Mouse (Mus musculus) CH12.LX (cell line): ENCODE data around the gene Adamts15. TPM values are rescaled to one million over a fixed set of nuclear protein-coding genes. Genes with fewer than 3 reads are reported as not detected.

Experiments used
- DNase-seq: peaks from one replicate; pipeline ENCODE4 v3.0.0-alpha.2; 2013; ENCODE audit errors: extremely low read depth
- H3K27ac ChIP-seq: 2 replicates; pipeline ENCODE4 v1.5.1; 2012; ENCODE audit warnings: low read depth, mild to moderate bottlenecking, control low read depth, moderate library complexity; ENCODE audit not compliant: insufficient read depth
- H3K27me3 ChIP-seq: replicated peaks from 2 replicates; pipeline ENCODE3; 2012; ENCODE audit warnings: inconsistent platforms
- H3K36me3 ChIP-seq, 2 experiments: replicated peaks in 1 of 2; 2 replicates each; pipeline versions ENCODE3 to v1.6.1; 2012; ENCODE audit warnings: inconsistent platforms in 1 of 2, low read length in 1 of 2, mild to moderate bottlenecking in 1 of 2, mixed read lengths in 1 of 2, moderate library complexity in 1 of 2; ENCODE audit not compliant: control insufficient read depth in 1 of 2, insufficient read depth in 1 of 2
- H3K4me1 ChIP-seq, 2 experiments: 2 replicates each; pipeline ENCODE4 v1.6.1; 2012; ENCODE audit warnings: inconsistent platforms in 1 of 2, moderate library complexity in 1 of 2; ENCODE audit not compliant: insufficient read depth in 2 of 2, control insufficient read depth in 1 of 2
- H3K4me2 ChIP-seq: 2 replicates; pipeline ENCODE4 v1.6.1; 2012; ENCODE audit warnings: low read depth, mild to moderate bottlenecking, control low read depth; ENCODE audit not compliant: poor library complexity, insufficient read depth, severe bottlenecking
- H3K4me3 ChIP-seq, 3 experiments: fragments of 150-350 bp in 1 of 3; sonication (generic) in 1 of 3; replicated peaks in 1 of 3; 2 replicates each; pipeline versions ENCODE3 to v1.5.1; 2011 to 2012; ENCODE audit warnings: low read depth in 2 of 3, low read length in 2 of 3, mild to moderate bottlenecking in 2 of 3, moderate library complexity in 2 of 3, control low read depth in 1 of 3, improper control_type of control experiment in 1 of 3, inconsistent platforms in 1 of 3, mixed read lengths in 1 of 3; ENCODE audit not compliant: poor library complexity in 1 of 3
- H3K79me2 ChIP-seq: replicated peaks from 2 replicates; pipeline ENCODE4 v1.6.1; 2012; ENCODE audit warnings: mild to moderate bottlenecking, moderate library complexity; ENCODE audit not compliant: control insufficient read depth, poor library complexity, insufficient read depth, severe bottlenecking; ENCODE audit errors: extremely low read depth
- H3K9ac ChIP-seq: 2 replicates; pipeline ENCODE4 v1.6.1; 2012; ENCODE audit warnings: low read depth, mild to moderate bottlenecking, control low read depth, moderate library complexity; ENCODE audit not compliant: insufficient read depth
- H3K9me3 ChIP-seq: replicated peaks from 2 replicates; pipeline ENCODE3; 2012; ENCODE audit warnings: low read length, inconsistent platforms, mixed read lengths
- CHD1 ChIP-seq: IDR thresholded peaks from 2 replicates; pipeline ENCODE4 v1.6.1; 2012; ENCODE audit warnings: low read depth, low read length, improper control_type of control experiment, inconsistent platforms
- CTCF ChIP-seq, 2 experiments: IDR thresholded peaks in 1 of 2; conservative IDR thresholded peaks in 1 of 2; 2 replicates each; pipeline ENCODE4 v1.5.1; 2011 to 2012; ENCODE audit warnings: low read depth in 2 of 2, low read length in 2 of 2, improper control_type of control experiment in 1 of 2, inconsistent platforms in 1 of 2, mild to moderate bottlenecking in 1 of 2, moderate library complexity in 1 of 2
- E2F4 ChIP-seq: IDR thresholded peaks from 2 replicates; pipeline ENCODE4 v1.6.1; 2011; ENCODE audit warnings: low read depth, low read length, improper control_type of control experiment; ENCODE audit not compliant: insufficient replicate concordance
- ELF1 ChIP-seq: IDR thresholded peaks from 2 replicates; pipeline ENCODE4 v1.6.1; 2014; ENCODE audit warnings: low read depth, mild to moderate bottlenecking, inconsistent platforms, low read length, improper control_type of control experiment
- EP300 ChIP-seq: IDR thresholded peaks from 2 replicates; pipeline ENCODE4 v1.6.1; 2011; ENCODE audit warnings: low read length, improper control_type of control experiment
- GABPA ChIP-seq: IDR thresholded peaks from 2 replicates; pipeline ENCODE4 v1.6.1; 2012; ENCODE audit warnings: low read depth, low read length, improper control_type of control experiment, inconsistent platforms; ENCODE audit not compliant: insufficient replicate concordance
- HCFC1 ChIP-seq: IDR thresholded peaks from 2 replicates; pipeline ENCODE4 v1.6.1; 2012; ENCODE audit warnings: low read depth, mild to moderate bottlenecking, inconsistent platforms, low read length, improper control_type of control experiment
- JUN ChIP-seq: IDR thresholded peaks from 2 replicates; pipeline ENCODE4 v1.6.1; 2011; ENCODE audit warnings: low read depth, mild to moderate bottlenecking, low read length, improper control_type of control experiment, moderate library complexity; ENCODE audit not compliant: insufficient read depth
- JUND ChIP-seq: conservative IDR thresholded peaks from 2 replicates; pipeline ENCODE4 v1.6.1; 2011; ENCODE audit warnings: low read depth, low read length, improper control_type of control experiment
- MAFK ChIP-seq: IDR thresholded peaks from 2 replicates; pipeline ENCODE4 v1.6.1; 2011; ENCODE audit warnings: low read length, improper control_type of control experiment; ENCODE audit not compliant: insufficient replicate concordance
- MAX ChIP-seq: IDR thresholded peaks from 2 replicates; pipeline ENCODE4 v1.6.1; 2011; ENCODE audit warnings: low read length, improper control_type of control experiment
- MAZ ChIP-seq: IDR thresholded peaks from 2 replicates; pipeline ENCODE4 v1.6.1; 2012; ENCODE audit warnings: low read depth, mild to moderate bottlenecking, inconsistent platforms, low read length, improper control_type of control experiment, moderate library complexity
- MEF2A ChIP-seq: IDR thresholded peaks from 2 replicates; pipeline ENCODE4 v1.6.1; 2014; ENCODE audit warnings: low read depth, mild to moderate bottlenecking, inconsistent platforms, low read length, improper control_type of control experiment, borderline replicate concordance
- MXI1 ChIP-seq: IDR thresholded peaks from 2 replicates; pipeline ENCODE4 v1.6.1; 2011; ENCODE audit warnings: mild to moderate bottlenecking, low read depth, low read length, improper control_type of control experiment
- MYC ChIP-seq: IDR thresholded peaks from 2 replicates; pipeline ENCODE4 v1.6.1; 2011; ENCODE audit warnings: low read depth, mild to moderate bottlenecking, improper control_type of control experiment, low read length
- NELFE ChIP-seq: IDR thresholded peaks from 2 replicates; pipeline ENCODE4 v1.6.1; 2011; ENCODE audit warnings: low read depth, low read length, improper control_type of control experiment
- NRF1 ChIP-seq: IDR thresholded peaks from 2 replicates; pipeline ENCODE4 v1.6.1; 2014; ENCODE audit warnings: low read depth, mild to moderate bottlenecking, inconsistent platforms, low read length, improper control_type of control experiment, moderate library complexity
- PAX5 ChIP-seq: IDR thresholded peaks from 2 replicates; pipeline ENCODE4 v1.6.1; 2012; ENCODE audit warnings: low read length, inconsistent platforms, mixed read lengths
- POLR2A ChIP-seq: IDR thresholded peaks from 2 replicates; pipeline ENCODE4 v1.6.1; 2011; ENCODE audit warnings: low read depth, mild to moderate bottlenecking, improper control_type of control experiment, low read length
- POLR2AphosphoS2 ChIP-seq: IDR thresholded peaks from 2 replicates; pipeline ENCODE4 v1.6.1; 2011; ENCODE audit warnings: low read depth, low read length, improper control_type of control experiment
- RAD21 ChIP-seq: IDR thresholded peaks from 2 replicates; pipeline ENCODE4 v1.6.1; 2011; ENCODE audit warnings: low read depth, mild to moderate bottlenecking, low read length, improper control_type of control experiment, moderate library complexity
- RCOR1 ChIP-seq: conservative IDR thresholded peaks from 2 replicates; pipeline ENCODE4 v1.6.1; 2012; ENCODE audit warnings: low read depth, mild to moderate bottlenecking, inconsistent platforms, low read length, improper control_type of control experiment
- TBP ChIP-seq: conservative IDR thresholded peaks from 2 replicates; pipeline ENCODE4 v1.6.1; 2011; ENCODE audit warnings: low read depth, low read length, improper control_type of control experiment
- USF1 ChIP-seq: IDR thresholded peaks from 2 replicates; pipeline ENCODE4 v1.6.1; 2014; ENCODE audit warnings: low read depth, mild to moderate bottlenecking, inconsistent platforms, low read length, improper control_type of control experiment
- USF2 ChIP-seq: conservative IDR thresholded peaks from 2 replicates; pipeline ENCODE4 v1.6.1; 2011; ENCODE audit warnings: low read depth, low read length, improper control_type of control experiment
- ZMIZ1 ChIP-seq: IDR thresholded peaks from 2 replicates; pipeline ENCODE4 v1.6.1; 2012; ENCODE audit warnings: low read depth, mild to moderate bottlenecking, inconsistent platforms, low read length, improper control_type of control experiment
- dilution Hi-C: fragments of 300-500 bp; cut with MboI; formaldehyde crosslinking; loops from 2 replicates; pipeline ENCODE4 v1.14.3; 2020; ENCODE audit warnings: low sequenced_read_pairs; ENCODE audit not compliant: extremely low pct_unique_long_range_greater_than_20kb, extremely low pct_ligation_motif_present
- in situ Hi-C: fragments of 300-500 bp; cut with MboI; formaldehyde crosslinking; loops from 3 replicates; pipeline ENCODE4 v1.14.3; 2019; ENCODE audit warnings: low sequenced_read_pairs, low pct_ligation_motif_present, low pct_unique_long_range_greater_than_20kb, mixed read lengths
- polyA plus RNA-seq: library from polyadenylated mRNA; unstranded; fragments of >175 nt; gene quantifications from 2 replicates; pipeline ENCODE4 v1.2.1, GENCODE M21; 2012; ENCODE audit warnings: low read depth; ENCODE audit not compliant: insufficient read length
- total RNA-seq, 2 experiments: library from RNA; depleted of rRNA; stranded (reverse); fragments of 300-350 nt in 1 of 2; fragments of >200 nt in 1 of 2; gene quantifications; 2 replicates each; pipeline ENCODE4 v1.2.3; 2012 to 2014

Gene Adamts15
- total and polyA plus RNA-seq, 3 experiments: not detected

- no peaks in the 10 kb centered on the region for H3K79me2 ChIP-seq
- TF ChIP-seq RAD21 (no peak), POLR2A (no peak), MYC (no peak)
- dilution Hi-C loops (no loop called here), in situ Hi-C loops (no loop called here)
- no peaks in the 10 kb centered on the region for H3K36me3 ChIP-seq
- H3K4me2 ChIP-seq: no peak overlapping the region
- no peaks in the 10 kb centered on the region for H3K9me3 ChIP-seq
- H3K27me3 ChIP-seq: no peaks in the 10 kb centered on the region
- H3K4me1 ChIP-seq: peaks cover 0 to 3% of the 10 kb centered on the region in 2 experiments; a peak in 2 of 4 replicates
- H3K9ac ChIP-seq: no peak overlapping the region
- no peak for DNase-seq
- H3K27ac ChIP-seq: no peak overlapping the region
- no peak overlapping the region for H3K4me3 ChIP-seq
These were observed 13.3 kb downstream of the Adamts15 start for GRCm38 (mm10) chr9:30908973-30909372.

GRCm38 (mm10) chr9:30908296-30908690 is 14.0 kb downstream of the Adamts15 start:
- DNase-seq: no peak
- in situ Hi-C loops: no loop called here

GRCm38 (mm10) chr9:30907677-30908295 is 14.5 kb downstream of the Adamts15 start:
- no peaks in the 10 kb centered on the region for H3K9me3 ChIP-seq
- dilution Hi-C loops: no loop called here
- in situ Hi-C loops: no loop called here

More at GRCm38 (mm10) chr9:30908296-30908690, 14.0 kb downstream of the Adamts15 start:
- Histone ChIP-seq H3K9me3 (no peaks in the 10 kb centered on the region), H3K4me1 (peaks cover 0 to 3% of the 10 kb centered on the region in 2 experiments; a peak in 2 of 4 replicates), H3K79me2 (no peaks in the 10 kb centered on the region), H3K27me3 (no peaks in the 10 kb centered on the region), H3K27ac (no peak overlapping the region), H3K4me2 (no peak overlapping the region), H3K4me3 (no peak overlapping the region), H3K9ac (no peak overlapping the region), H3K36me3 (no peaks in the 10 kb centered on the region)
- dilution Hi-C loops: no loop called here
- no peak for TF ChIP-seq NRF1
- TF ChIP-seq E2F4: no peak
- no peak for TF ChIP-seq JUN
- TF ChIP-seq ELF1: no peak
- no peak for TF ChIP-seq GABPA
- TF ChIP-seq NELFE: no peak
- no peak for TF ChIP-seq HCFC1

More at GRCm38 (mm10) chr9:30907677-30908295, 14.5 kb downstream of the Adamts15 start:
- Histone ChIP-seq H3K27ac (no peak overlapping the region), H3K4me2 (no peak overlapping the region)
- TF ChIP-seq PAX5 (no peak), CTCF (conservative IDR thresholded peaks at IDR 0.05 in 1 of 2, IDR thresholded peaks at IDR 0.05 in 1 of 2; ENCODE audit: low read depth in 2 of 2, low read length in 2 of 2) (no peak), MXI1 (no peak), EP300 (no peak), USF1 (no peak), POLR2AphosphoS2 (no peak), MAX (no peak), MAZ (no peak), USF2 (no peak), RCOR1 (no peak), RAD21 (no peak), GABPA (no peak), MAFK (no peak), HCFC1 (no peak), ZMIZ1 (no peak), TBP (no peak), MEF2A (no peak), E2F4 (no peak), CHD1 (no peak), JUND (no peak)
- TF ChIP-seq, all 38 proteins: peak for 0
- no peak overlapping the region for H3K9ac ChIP-seq
- no peaks in the 10 kb centered on the region for H3K36me3 ChIP-seq
- no peak for DNase-seq
- peaks cover 0 to 3% of the 10 kb centered on the region in 2 experiments; a peak in 2 of 4 replicates for H3K4me1 ChIP-seq
- no peaks in the 10 kb centered on the region for H3K27me3 ChIP-seq
- no peak overlapping the region for H3K4me3 ChIP-seq
- no peaks in the 10 kb centered on the region for H3K79me2 ChIP-seq
